Mouse (Mus musculus): Measurements from ENCODE around the gene Muc4. TPM values are rescaled to one million over a fixed set of nuclear protein-coding genes. Genes with fewer than 3 reads are reported as not detected.

Muc4 gene
- polyA plus RNA-seq, 1 experiment from 2014 or later, result 0.21 TPM

- Histone ChIP-seq H3K4me2 (ENCODE audit: low read depth, low read length) (no peak overlapping the region), H3K36me3 (ENCODE audit: control insufficient read depth, insufficient read depth) (no peaks in the 10 kb centered on the region), H3K9ac (ENCODE audit: low read length) (no peak overlapping the region), H3K27ac (ENCODE audit: low read length) (no peak overlapping the region), H3K27me3 (ENCODE audit: control insufficient read depth, insufficient read depth, low read length) (no peaks in the 10 kb centered on the region), H3K9me3 (replicated peaks; ENCODE audit: control insufficient read depth, low read length) (no peaks in the 10 kb centered on the region), H3K4me3 (ENCODE audit: low read length) (no peak overlapping the region), H3K4me1 (ENCODE audit: control insufficient read depth, insufficient read depth, low read length) (no peaks in the 10 kb centered on the region)
- no peak for ATAC-seq (replicated peaks; ENCODE audit: extremely low read depth, insufficient read depth, low FRiP score)
- WGBS, result 74% methylated on average over 9 of the region's 9 CpGs
Measured at GRCm38 (mm10) chr16:32741366-32741765, 5.7 kb downstream of the Muc4 start.

GRCm38 (mm10) chr16:32742712-32743111 lies 7.0 kb downstream of the Muc4 start:
- Histone ChIP-seq H3K4me1 (ENCODE audit: control insufficient read depth, insufficient read depth, low read length) (no peaks in the 10 kb centered on the region), H3K4me3 (ENCODE audit: low read length) (no peak overlapping the region), H3K27ac (ENCODE audit: low read length) (no peak overlapping the region), H3K9me3 (replicated peaks; ENCODE audit: control insufficient read depth, low read length) (no peaks in the 10 kb centered on the region), H3K9ac (ENCODE audit: low read length) (no peak overlapping the region), H3K4me2 (ENCODE audit: low read depth, low read length) (no peak overlapping the region), H3K36me3 (ENCODE audit: control insufficient read depth, insufficient read depth) (no peaks in the 10 kb centered on the region), H3K27me3 (ENCODE audit: control insufficient read depth, insufficient read depth, low read length) (no peaks in the 10 kb centered on the region)
- ATAC-seq (replicated peaks; ENCODE audit: extremely low read depth, insufficient read depth, low FRiP score), result no peak
- 73% methylated on average over 2 of the region's 2 CpGs for WGBS

DNA sequence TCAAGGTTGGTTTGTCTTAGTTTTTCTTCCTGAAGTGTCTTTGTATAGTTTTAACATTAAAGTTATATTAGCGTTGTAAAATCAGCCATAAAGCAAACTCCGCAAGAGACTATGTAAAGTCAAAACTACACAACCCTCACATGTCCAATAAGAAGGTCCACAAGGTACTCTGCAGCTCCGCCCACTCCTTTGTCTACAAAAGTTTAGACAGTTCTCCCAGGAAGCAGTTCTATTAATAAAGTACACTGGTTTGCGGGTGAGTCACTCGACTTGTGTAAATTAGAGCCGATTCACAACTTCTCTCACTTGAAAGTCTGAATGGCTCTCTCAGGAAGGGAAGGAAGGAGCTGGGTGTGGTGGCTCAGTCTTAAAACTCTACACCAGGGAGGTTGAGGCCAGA lies 10.2 kb downstream of the Muc4 start:
- Histone ChIP-seq H3K27ac (ENCODE audit: low read length) (no peak overlapping the region), H3K4me2 (ENCODE audit: low read depth, low read length) (no peak overlapping the region), H3K9me3 (replicated peaks; ENCODE audit: control insufficient read depth, low read length) (no peaks in the 10 kb centered on the region), H3K36me3 (ENCODE audit: control insufficient read depth, insufficient read depth) (no peaks in the 10 kb centered on the region), H3K9ac (ENCODE audit: low read length) (no peak overlapping the region), H3K27me3 (ENCODE audit: control insufficient read depth, insufficient read depth, low read length) (no peaks in the 10 kb centered on the region), H3K4me1 (ENCODE audit: control insufficient read depth, insufficient read depth, low read length) (no peaks in the 10 kb centered on the region), H3K4me3 (ENCODE audit: low read length) (no peak overlapping the region)
- no peak for ATAC-seq (replicated peaks; ENCODE audit: extremely low read depth, insufficient read depth, low FRiP score)
- 64% methylated on average over 6 of the region's 6 CpGs for WGBS

- Histone ChIP-seq H3K36me3 (ENCODE audit: control insufficient read depth, insufficient read depth) (no peaks in the 10 kb centered on the region), H3K4me2 (ENCODE audit: low read depth, low read length) (no peak overlapping the region), H3K27me3 (ENCODE audit: control insufficient read depth, insufficient read depth, low read length) (no peaks in the 10 kb centered on the region), H3K27ac (ENCODE audit: low read length) (no peak overlapping the region), H3K4me1 (ENCODE audit: control insufficient read depth, insufficient read depth, low read length) (no peaks in the 10 kb centered on the region), H3K4me3 (ENCODE audit: low read length) (no peak overlapping the region), H3K9me3 (replicated peaks; ENCODE audit: control insufficient read depth, low read length) (no peaks in the 10 kb centered on the region), H3K9ac (ENCODE audit: low read length) (no peak overlapping the region)
- 73% methylated on average over 5 of the region's 5 CpGs for WGBS
- no peak for ATAC-seq (replicated peaks; ENCODE audit: extremely low read depth, insufficient read depth, low FRiP score)
Measured at GRCm38 (mm10) chr16:32750242-32751127, 14.8 kb downstream of the Muc4 start.

GRCm38 (mm10) chr16:32764550-32764949 lies 28.9 kb downstream of the Muc4 start:
- Histone ChIP-seq H3K9ac (ENCODE audit: low read length) (no peak overlapping the region), H3K4me1 (ENCODE audit: control insufficient read depth, insufficient read depth, low read length) (no peaks in the 10 kb centered on the region), H3K4me2 (ENCODE audit: low read depth, low read length) (no peak overlapping the region), H3K4me3 (ENCODE audit: low read length) (no peak overlapping the region), H3K27me3 (ENCODE audit: control insufficient read depth, insufficient read depth, low read length) (no peaks in the 10 kb centered on the region), H3K27ac (ENCODE audit: low read length) (no peak overlapping the region), H3K9me3 (replicated peaks; ENCODE audit: control insufficient read depth, low read length) (no peaks in the 10 kb centered on the region), H3K36me3 (ENCODE audit: control insufficient read depth, insufficient read depth) (no peaks in the 10 kb centered on the region)
- no peak for ATAC-seq (replicated peaks; ENCODE audit: extremely low read depth, insufficient read depth, low FRiP score)
- 78% methylated on average over 2 of the region's 2 CpGs for WGBS

- no peak for ATAC-seq (replicated peaks; ENCODE audit: extremely low read depth, insufficient read depth, low FRiP score)
- H3K4me1 ChIP-seq (ENCODE audit: control insufficient read depth, insufficient read depth, low read length), result no peaks in the 10 kb centered on the region
- no peak overlapping the region for H3K4me3 ChIP-seq (ENCODE audit: low read length)
- no peak overlapping the region for H3K27ac ChIP-seq (ENCODE audit: low read length)
- no peak overlapping the region for H3K9ac ChIP-seq (ENCODE audit: low read length)
- H3K27me3 ChIP-seq (ENCODE audit: control insufficient read depth, insufficient read depth, low read length), result no peaks in the 10 kb centered on the region
- 66% methylated on average over 6 of the region's 6 CpGs for WGBS
- H3K4me2 ChIP-seq (ENCODE audit: low read depth, low read length), result no peak overlapping the region
- no peaks in the 10 kb centered on the region for H3K36me3 ChIP-seq (ENCODE audit: control insufficient read depth, insufficient read depth)
- H3K9me3 ChIP-seq (replicated peaks; ENCODE audit: control insufficient read depth, low read length), result no peaks in the 10 kb centered on the region
Measured at GRCm38 (mm10) chr16:32764961-32765360, 29.3 kb downstream of the Muc4 start.

DNA sequence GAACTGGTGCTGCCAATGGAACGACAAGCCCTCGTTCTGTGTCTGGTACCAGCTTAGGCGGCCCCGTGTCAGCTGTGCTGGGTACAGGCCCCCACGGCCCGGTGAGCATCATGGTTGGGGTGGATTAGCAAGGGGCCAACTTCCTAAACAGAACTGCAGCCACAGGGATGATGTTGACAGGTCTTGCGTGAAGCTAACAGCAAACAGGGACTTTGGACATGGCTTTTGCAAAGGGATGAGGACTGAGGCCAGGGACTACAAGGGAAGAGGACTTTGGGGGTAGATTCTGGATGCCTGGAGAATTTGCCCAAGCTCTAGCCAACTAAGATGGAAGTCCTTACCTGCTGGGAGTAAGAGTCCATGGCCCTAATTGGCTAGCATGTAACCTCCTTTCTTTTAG lies 31.2 kb downstream of the Muc4 start:
- Histone ChIP-seq H3K4me1 (ENCODE audit: control insufficient read depth, insufficient read depth, low read length) (no peaks in the 10 kb centered on the region), H3K36me3 (ENCODE audit: control insufficient read depth, insufficient read depth) (no peaks in the 10 kb centered on the region), H3K9ac (ENCODE audit: low read length) (no peak overlapping the region), H3K4me2 (ENCODE audit: low read depth, low read length) (no peak overlapping the region), H3K27ac (ENCODE audit: low read length) (no peak overlapping the region), H3K27me3 (ENCODE audit: control insufficient read depth, insufficient read depth, low read length) (no peaks in the 10 kb centered on the region), H3K9me3 (replicated peaks; ENCODE audit: control insufficient read depth, low read length) (no peaks in the 10 kb centered on the region), H3K4me3 (ENCODE audit: low read length) (no peak overlapping the region)
- WGBS, result 93% methylated on average over 7 of the region's 7 CpGs
- no peak for ATAC-seq (replicated peaks; ENCODE audit: extremely low read depth, insufficient read depth, low FRiP score)

DNA sequence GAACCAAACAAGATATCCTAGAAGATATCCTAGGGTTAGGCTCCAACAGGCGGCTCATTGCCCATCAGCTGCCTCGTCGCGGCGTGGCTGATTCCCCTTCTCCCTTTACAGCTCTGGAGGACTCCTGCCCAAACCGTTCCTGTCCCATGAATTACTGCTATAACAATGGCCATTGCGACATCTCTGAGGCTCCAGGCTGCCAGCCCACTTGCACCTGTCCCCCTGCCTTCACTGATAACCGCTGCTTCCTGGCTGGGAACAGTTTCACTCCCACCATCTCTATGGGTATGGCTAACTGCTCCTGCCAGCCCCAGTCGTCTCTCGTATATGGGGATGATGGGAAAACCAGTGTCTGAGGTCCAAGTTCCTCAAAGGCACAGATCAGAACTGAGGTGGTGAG lies 41.0 kb downstream of the Muc4 start:
- Histone ChIP-seq H3K9me3 (replicated peaks; ENCODE audit: control insufficient read depth, low read length) (no peaks in the 10 kb centered on the region), H3K9ac (ENCODE audit: low read length) (no peak overlapping the region), H3K27ac (ENCODE audit: low read length) (no peak overlapping the region), H3K4me2 (ENCODE audit: low read depth, low read length) (no peak overlapping the region), H3K4me1 (ENCODE audit: control insufficient read depth, insufficient read depth, low read length) (0 out of 2 replicates have a peak, but pooled peaks cover 3% of the 10 kb centered on the region), H3K27me3 (ENCODE audit: control insufficient read depth, insufficient read depth, low read length) (peaks cover 6% of the 10 kb centered on the region; the same call in 1 of the 2 replicates), H3K4me3 (ENCODE audit: low read length) (no peak overlapping the region), H3K36me3 (ENCODE audit: control insufficient read depth, insufficient read depth) (no peaks in the 10 kb centered on the region)
- no peak for ATAC-seq (replicated peaks; ENCODE audit: extremely low read depth, insufficient read depth, low FRiP score)
- WGBS, result 77% methylated on average over 10 of the region's 10 CpGs

DNA sequence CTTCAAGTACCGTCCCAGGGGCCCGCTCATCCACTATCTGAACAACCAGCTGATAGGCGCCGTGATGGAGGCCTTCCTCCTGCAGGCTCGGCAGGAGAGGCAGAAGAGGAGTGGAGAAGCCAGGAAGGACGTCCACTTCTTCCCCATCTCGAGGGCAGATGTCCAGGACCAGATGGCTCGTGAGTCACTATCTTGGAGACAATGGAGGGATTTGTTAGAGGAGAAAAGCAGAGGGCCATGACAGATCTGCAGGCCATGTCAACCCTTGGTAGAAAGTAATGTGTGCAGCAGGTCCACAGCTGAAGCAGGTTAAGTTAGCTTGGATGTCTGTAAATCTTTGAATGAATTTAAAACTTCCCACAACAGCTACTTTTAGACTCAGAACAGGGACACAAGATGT lies 43.3 kb downstream of the Muc4 start:
- WGBS, result 25% methylated on average over 8 of the region's 8 CpGs
- peaks cover 6% of the 10 kb centered on the region; the same call in 1 of the 2 replicates for H3K27me3 ChIP-seq (ENCODE audit: control insufficient read depth, insufficient read depth, low read length)
- H3K4me1 ChIP-seq (ENCODE audit: control insufficient read depth, insufficient read depth, low read length), result 0 out of 2 replicates have a peak, but pooled peaks cover 3% of the 10 kb centered on the region
- no peak for ATAC-seq (replicated peaks; ENCODE audit: extremely low read depth, insufficient read depth, low FRiP score)
- H3K27ac ChIP-seq (ENCODE audit: low read length), result no peak overlapping the region
- H3K4me3 ChIP-seq (ENCODE audit: low read length), result no peak overlapping the region
- no peak overlapping the region for H3K4me2 ChIP-seq (ENCODE audit: low read depth, low read length)
- no peaks in the 10 kb centered on the region for H3K9me3 ChIP-seq (replicated peaks; ENCODE audit: control insufficient read depth, low read length)
- H3K36me3 ChIP-seq (ENCODE audit: control insufficient read depth, insufficient read depth), result no peaks in the 10 kb centered on the region
- no peak overlapping the region for H3K9ac ChIP-seq (ENCODE audit: low read length)

Data from heart, embryonic 16.5 days (tissue).